Mouse (Mus musculus) layer of hippocampus, adult 2 months (tissue): ENCODE measurements at regions not wholly inside any gene's neighbourhood (a gene's known extent, or its start where the extent isn't known, plus 50 kb on each side); places are given as distances from the start of the nearest gene placed in this dataset.

ENCODE experiments used
- DNase-seq, 2 experiments: peaks; one replicate each; pipeline ENCODE4 v3.0.0; 2022; ENCODE audit warnings: low spot score in 2 of 2
- H3K27ac ChIP-seq: fragments of 200-600 bp; 2 replicates; pipeline ENCODE4 v1.8.1; 2022
- H3K4me3 ChIP-seq: fragments of 200-600 bp; 2 replicates; pipeline ENCODE4 v1.8.1; 2022; ENCODE audit warnings: mild to moderate bottlenecking
- CTCF ChIP-seq: fragments of 200-600 bp; conservative IDR thresholded peaks from 2 replicates; pipeline ENCODE4 v1.8.1; 2022; ENCODE audit warnings: antibody characterized with exemption, mild to moderate bottlenecking, moderate library complexity

DNA sequence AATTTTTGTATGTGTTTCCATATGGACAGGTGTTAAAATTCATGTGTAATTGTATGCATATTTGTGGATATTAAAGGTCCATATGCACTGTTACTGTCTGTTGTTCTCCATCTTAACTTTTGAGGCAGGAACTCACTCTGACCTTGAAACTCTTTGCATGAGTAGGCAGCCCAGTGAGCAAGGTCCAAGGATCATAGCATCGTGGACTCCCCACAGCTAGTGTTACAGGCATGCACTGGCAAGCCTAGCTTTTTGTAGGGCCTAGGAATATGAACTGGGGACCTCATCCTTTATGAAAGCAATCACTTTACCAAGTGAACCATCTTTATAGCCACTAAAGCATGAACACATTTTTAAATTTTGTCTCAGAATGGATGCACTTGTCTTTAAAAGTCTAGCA, 817.6 kb downstream of the Flrt2 start:
- Histone ChIP-seq H3K4me3 (no peak overlapping the region), H3K27ac (no peak overlapping the region)
- no peak for TF ChIP-seq CTCF
- DNase-seq, result no peak

DNA sequence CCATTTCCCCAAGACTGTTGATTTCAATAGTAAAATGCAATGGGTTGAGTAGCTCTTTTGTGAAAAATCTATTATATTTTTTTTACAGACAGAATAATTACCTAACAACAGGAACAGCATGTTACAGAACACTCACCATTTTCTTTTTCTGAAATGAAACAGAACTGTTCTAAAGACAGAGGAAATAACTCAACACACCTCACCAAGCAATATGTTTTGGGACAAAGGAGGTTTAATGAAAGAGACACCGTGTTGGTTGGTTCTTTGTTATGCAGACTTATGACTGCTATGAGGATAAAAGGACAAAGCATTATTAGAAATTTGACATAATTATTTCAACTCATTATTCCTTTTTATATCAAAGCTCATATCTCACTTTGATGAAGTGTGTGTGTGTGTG, 866.8 kb downstream of the Flrt2 start:
- TF ChIP-seq CTCF, result no peak
- DNase-seq, result no peak
- H3K27ac ChIP-seq, result no peak overlapping the region

DNA sequence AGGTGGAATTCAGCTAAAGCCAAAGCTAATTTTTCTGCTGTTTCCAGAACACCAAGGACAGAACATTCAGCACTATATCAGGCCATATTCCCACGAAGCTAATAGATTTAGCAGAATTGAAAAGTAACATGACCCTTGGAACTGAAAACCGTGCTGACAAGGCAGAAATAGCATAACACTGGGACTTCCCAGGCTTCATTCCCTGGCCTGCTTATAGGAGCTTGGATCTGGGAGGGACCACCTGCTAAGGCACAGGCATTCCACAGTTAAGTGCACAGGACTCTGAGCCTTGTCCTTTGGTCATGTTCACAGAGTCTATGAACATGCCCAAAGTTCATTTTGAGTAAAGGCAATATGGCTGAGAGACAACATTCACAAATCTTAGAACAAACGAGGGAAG, 902.8 kb downstream of the Flrt2 start:
- H3K27ac ChIP-seq, result no peak overlapping the region
- no peak for TF ChIP-seq CTCF
- DNase-seq, result no peak
- no peak overlapping the region for H3K4me3 ChIP-seq

More for the DNA sequence above, 866.8 kb downstream of the Flrt2 start:
- H3K4me3 ChIP-seq, result no peak overlapping the region

DNA sequence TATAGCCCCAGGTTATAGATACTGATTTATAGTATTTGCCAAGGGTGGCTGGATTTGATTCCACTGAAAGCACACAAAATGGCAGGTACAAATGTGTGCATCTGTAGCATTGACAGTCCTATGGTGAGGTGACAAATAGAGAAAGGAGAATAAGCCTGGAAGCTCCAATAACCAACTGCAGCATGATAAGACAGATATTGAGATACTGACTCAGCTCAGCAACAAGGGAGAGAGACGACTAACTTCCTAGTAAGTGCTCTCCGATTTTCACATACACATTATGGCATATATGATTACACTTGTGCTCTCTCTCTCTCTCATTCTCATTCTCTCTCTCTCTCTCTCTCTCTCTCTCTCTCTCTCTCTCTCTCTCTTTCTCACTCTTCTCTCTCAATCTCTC, 923.1 kb downstream of the Flrt2 start:
- DNase-seq, result no peak
- Histone ChIP-seq H3K27ac (no peak overlapping the region), H3K4me3 (no peak overlapping the region)
- TF ChIP-seq CTCF, result no peak

DNA sequence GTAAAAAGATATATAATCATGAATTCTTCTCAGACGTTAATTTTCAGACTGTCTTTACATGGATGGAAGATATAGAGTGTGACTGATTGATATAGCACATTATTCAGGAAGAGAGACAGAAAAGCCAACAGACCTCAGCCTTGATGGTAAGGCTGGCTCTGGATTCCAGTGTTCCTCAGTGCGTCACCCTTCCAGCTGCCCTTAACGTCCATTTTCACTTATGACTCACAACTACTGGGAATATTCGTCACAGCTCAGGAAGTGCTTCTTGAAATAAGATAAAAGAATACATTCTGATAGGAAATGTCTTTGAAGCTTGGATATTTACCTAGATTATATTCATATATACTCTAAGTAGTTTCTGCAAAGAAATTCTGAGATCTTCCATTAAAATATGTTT, 923.8 kb downstream of the Flrt2 start:
- no peak for TF ChIP-seq CTCF
- H3K27ac ChIP-seq, result no peak overlapping the region
- no peak for DNase-seq
- H3K4me3 ChIP-seq, result no peak overlapping the region

DNA sequence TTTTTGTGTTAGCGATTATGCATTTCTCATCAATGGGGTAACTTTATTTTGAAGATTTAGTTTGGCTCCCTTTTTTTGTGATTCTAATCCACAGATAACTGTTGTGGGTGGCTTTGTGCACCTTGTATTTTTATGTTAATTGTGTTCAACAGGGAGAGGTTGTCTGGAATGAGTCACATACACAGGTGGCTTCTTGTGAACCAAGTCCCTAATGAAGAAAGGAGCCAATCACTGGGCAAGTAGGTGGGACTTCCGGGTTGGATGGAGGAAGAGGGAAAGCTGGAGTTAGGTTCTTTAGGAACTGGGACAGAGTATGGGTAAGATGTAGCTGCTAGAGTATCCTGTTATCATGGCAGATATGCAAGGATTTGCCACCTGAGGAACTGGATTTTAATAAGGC, 925.2 kb downstream of the Flrt2 start:
- DNase-seq, result no peak
- no peak for TF ChIP-seq CTCF
- Histone ChIP-seq H3K27ac (no peak overlapping the region), H3K4me3 (no peak overlapping the region)
